Mouse (Mus musculus) forebrain, embryonic 14.5 days (tissue): ENCODE results near the gene Clpb. TPM values are rescaled to one million over a fixed set of nuclear protein-coding genes. Genes with fewer than 3 reads are reported as not detected.

Experiments used
- ATAC-seq: fragments of 200-750 bp; cut with Nextera tagmentation; 2 replicates; pipeline ENCODE4 v1.8.0; 2017; ENCODE audit warnings: mild to moderate bottlenecking, moderate library complexity
- DNase-seq: peaks from one replicate; pipeline ENCODE4 v3.0.0-alpha.2; 2015; ENCODE audit warnings: low spot score
- H3K27ac ChIP-seq: fragments of 300-500 bp; sonication (generic); 2 replicates; pipeline ENCODE4 v1.5.1; 2014; ENCODE audit warnings: low read depth, mild to moderate bottlenecking, control low read depth, low read length, moderate library complexity
- H3K27me3 ChIP-seq: fragments of 300-500 bp; sonication (generic); replicated peaks from 2 replicates; pipeline ENCODE4 v1.6.1; 2014; ENCODE audit warnings: low read length, control low read depth, mixed read lengths; ENCODE audit not compliant: control insufficient read depth, insufficient read depth
- H3K36me3 ChIP-seq: fragments of 300-500 bp; sonication (generic); 2 replicates; pipeline ENCODE4 v1.6.1; 2014; ENCODE audit warnings: low read length, control low read depth; ENCODE audit not compliant: control insufficient read depth, insufficient read depth
- H3K4me1 ChIP-seq: fragments of 300-500 bp; sonication (generic); 2 replicates; pipeline ENCODE4 v1.6.1; 2014; ENCODE audit warnings: antibody characterized with exemption, low read length, control low read depth; ENCODE audit not compliant: control insufficient read depth, insufficient read depth
- H3K4me2 ChIP-seq: fragments of 300-500 bp; sonication (generic); 2 replicates; pipeline ENCODE4 v1.6.1; 2014; ENCODE audit warnings: mild to moderate bottlenecking, control low read depth, low read length
- H3K4me3 ChIP-seq: fragments of 300-500 bp; sonication (generic); 2 replicates; pipeline ENCODE4 v1.5.1; 2014; ENCODE audit warnings: low read depth, low read length, control low read depth
- H3K9ac ChIP-seq: fragments of 300-500 bp; sonication (generic); 2 replicates; pipeline ENCODE4 v1.6.1; 2014; ENCODE audit warnings: mild to moderate bottlenecking, low read length, control low read depth, moderate library complexity
- H3K9me3 ChIP-seq: fragments of 300-500 bp; sonication (generic); replicated peaks from 2 replicates; pipeline ENCODE4 v1.6.1; 2016; ENCODE audit warnings: low read length, control low read depth, mixed read lengths; ENCODE audit not compliant: control insufficient read depth
- WGBS: fragments of 180-500 bp; shearing (Covaris S2); extraction: QIAGEN DNeasy Blood & Tissue Kit; methylation state at CpG from one replicate; pipeline ENCODE4 v1.1.7; 2014; 5-methylcytosine and 5-hydroxymethylcytosine counted together
- polyA plus RNA-seq: library from polyadenylated mRNA; unstranded; fragments of >200 nt; fragmentation: Nextera tagmentation; extraction: Ambion mirVana; gene quantifications from 2 replicates; pipeline ENCODE4 v1.2.1, GENCODE M21; 2014

Clpb gene
- polyA plus RNA-seq, 1 experiment from 2014 or later = 31.9 TPM

- Histone ChIP-seq H3K9ac (no peak overlapping the region), H3K27ac (no peak overlapping the region), H3K27me3 (no peaks in the 10 kb centered on the region), H3K4me1 (peaks cover 13% of the 10 kb centered on the region), H3K4me2 (no peak overlapping the region), H3K9me3 (no peaks in the 10 kb centered on the region), H3K4me3 (no peak overlapping the region), H3K36me3 (peaks cover 76% of the 10 kb centered on the region)
- ATAC-seq = no peak
- DNase-seq = no peak
- WGBS = 89% methylated on average over 3 of the region's 3 CpGs
Measured at GRCm38 (mm10) chr7:101830373-101830772, 166.9 kb downstream of the Clpb start.

- peaks cover 13% of the 10 kb centered on the region for H3K4me1 ChIP-seq
- ATAC-seq (no peak), DNase-seq (no peak)
- H3K27ac ChIP-seq = no peak overlapping the region
- 94% methylated on average over 8 of the region's 8 CpGs for WGBS
- H3K4me3 ChIP-seq = no peak overlapping the region
- no peak overlapping the region for H3K4me2 ChIP-seq
- H3K9me3 ChIP-seq = no peaks in the 10 kb centered on the region
- peaks cover 65% of the 10 kb centered on the region for H3K36me3 ChIP-seq
- no peak overlapping the region for H3K9ac ChIP-seq
- no peaks in the 10 kb centered on the region for H3K27me3 ChIP-seq
Measured at GRCm38 (mm10) chr7:101831437-101831836, 168.0 kb downstream of the Clpb start.

- H3K27me3 ChIP-seq = no peaks in the 10 kb centered on the region
- no peak overlapping the region for H3K4me3 ChIP-seq
- H3K36me3 ChIP-seq = peaks cover 59% of the 10 kb centered on the region
- WGBS = 91% methylated on average over 4 of the region's 4 CpGs
- H3K4me2 ChIP-seq = no peak overlapping the region
- H3K27ac ChIP-seq = no peak overlapping the region
- peaks cover 13% of the 10 kb centered on the region for H3K4me1 ChIP-seq
- no peak overlapping the region for H3K9ac ChIP-seq
- no peaks in the 10 kb centered on the region for H3K9me3 ChIP-seq
- ATAC-seq = no peak
- no peak for DNase-seq
Measured at GRCm38 (mm10) chr7:101832372-101832771, 168.9 kb downstream of the Clpb start.

GRCm38 (mm10) chr7:101833352-101833751 lies 169.9 kb downstream of the Clpb start:
- WGBS = 68% methylated on average over 5 of the region's 5 CpGs
- H3K27me3 ChIP-seq = no peaks in the 10 kb centered on the region
- H3K4me1 ChIP-seq = peaks cover 14% of the 10 kb centered on the region
- H3K4me3 ChIP-seq = no peak overlapping the region
- no peak for DNase-seq
- H3K9me3 ChIP-seq = no peaks in the 10 kb centered on the region
- peaks cover 51% of the 10 kb centered on the region for H3K36me3 ChIP-seq
- ATAC-seq = no peak
- H3K9ac ChIP-seq = no peak overlapping the region
- H3K27ac ChIP-seq = peak overlapping the region; percentile 61
- no peak overlapping the region for H3K4me2 ChIP-seq

- WGBS = 40% methylated on average over 3 of the region's 3 CpGs
- Histone ChIP-seq H3K9ac (no peak overlapping the region), H3K9me3 (no peaks in the 10 kb centered on the region), H3K27me3 (no peaks in the 10 kb centered on the region), H3K27ac (peak overlapping the region; percentile 61), H3K4me2 (peak overlapping the region; percentile 92; the same call in 1 of the 2 replicates), H3K4me1 (peaks cover 16% of the 10 kb centered on the region), H3K36me3 (peaks cover 45% of the 10 kb centered on the region), H3K4me3 (no peak overlapping the region)
- DNase-seq = peak; percentile 68
- peak; percentile 35; the same call in 1 of the 2 replicates for ATAC-seq
Measured at GRCm38 (mm10) chr7:101833916-101834584, 170.6 kb downstream of the Clpb start.

- peak overlapping the region; percentile 61; the same call in 1 of the 2 replicates for H3K27ac ChIP-seq
- H3K36me3 ChIP-seq = peaks cover 36% of the 10 kb centered on the region
- H3K4me3 ChIP-seq = no peak overlapping the region
- 52% methylated on average over 3 of the region's 3 CpGs for WGBS
- no peaks in the 10 kb centered on the region for H3K9me3 ChIP-seq
- DNase-seq (peak; percentile 11), ATAC-seq (no peak)
- no peaks in the 10 kb centered on the region for H3K27me3 ChIP-seq
- peaks cover 16% of the 10 kb centered on the region for H3K4me1 ChIP-seq
- H3K9ac ChIP-seq = no peak overlapping the region
- peak overlapping the region; percentile 92 for H3K4me2 ChIP-seq
Measured at GRCm38 (mm10) chr7:101834903-101835302, 171.5 kb downstream of the Clpb start.

GRCm38 (mm10) chr7:101835457-101836109 lies 172.2 kb downstream of the Clpb start:
- no peaks in the 10 kb centered on the region for H3K9me3 ChIP-seq
- peaks cover 16% of the 10 kb centered on the region for H3K4me1 ChIP-seq
- no peak for ATAC-seq
- H3K27me3 ChIP-seq = no peaks in the 10 kb centered on the region
- WGBS = 41% methylated on average over 5 of the region's 5 CpGs
- DNase-seq = no peak
- peaks cover 29% of the 10 kb centered on the region for H3K36me3 ChIP-seq
- H3K4me3 ChIP-seq = peak overlapping the region; percentile 68
- H3K4me2 ChIP-seq = peak overlapping the region; percentile 92
- H3K9ac ChIP-seq = no peak overlapping the region; the same call in 1 of the 2 replicates
- H3K27ac ChIP-seq = no peak overlapping the region

- H3K4me1 ChIP-seq = peaks cover 16% of the 10 kb centered on the region
- peak overlapping the region; percentile 92 for H3K4me2 ChIP-seq
- no peaks in the 10 kb centered on the region for H3K27me3 ChIP-seq
- peak overlapping the region; percentile 87 for H3K9ac ChIP-seq
- WGBS = 0% methylated on average over 52 of the region's 63 CpGs
- H3K9me3 ChIP-seq = no peaks in the 10 kb centered on the region
- DNase-seq = peak; percentile 77
- peak; percentile 55 for ATAC-seq
- H3K36me3 ChIP-seq = peaks cover 20% of the 10 kb centered on the region
- H3K27ac ChIP-seq = peak overlapping the region; percentile 88
- peak overlapping the region; percentile 68 for H3K4me3 ChIP-seq
Measured at GRCm38 (mm10) chr7:101836271-101837153, 173.1 kb downstream of the Clpb start.
